Mouse (Mus musculus) intestine, embryonic 14.5 days (tissue): ENCODE results near the gene Dhrs7b. TPM values are rescaled to one million over a fixed set of nuclear protein-coding genes. Genes with fewer than 3 reads are reported as not detected.

Source experiments
- ATAC-seq: fragments of 200-750 bp; cut with Nextera tagmentation; replicated peaks from 2 replicates; pipeline ENCODE4 v1.8.0; 2017; ENCODE audit warnings: low read depth, moderate number of reproducible peaks, moderate TSS enrichment, moderate library complexity; ENCODE audit not compliant: low FRiP score, low TSS enrichment
- DNase-seq: peaks from one replicate; pipeline ENCODE4 v3.0.0-alpha.2; 2018; ENCODE audit warnings: low spot score
- H3K27ac ChIP-seq: fragments of 300-500 bp; sonication (generic); 2 replicates; pipeline ENCODE4 v1.5.1; 2014; ENCODE audit warnings: low read depth, mild to moderate bottlenecking, control low read depth
- H3K27me3 ChIP-seq: fragments of 300-500 bp; sonication (generic); replicated peaks from 2 replicates; pipeline ENCODE4 v1.6.1; 2014; ENCODE audit warnings: low read length, control low read depth; ENCODE audit not compliant: control insufficient read depth, insufficient read depth
- H3K36me3 ChIP-seq: fragments of 300-500 bp; sonication (generic); 2 replicates; pipeline ENCODE4 v1.6.1; 2014; ENCODE audit warnings: low read length, control low read depth; ENCODE audit not compliant: control insufficient read depth, insufficient read depth
- H3K4me1 ChIP-seq: fragments of 300-500 bp; sonication (generic); replicated peaks from 2 replicates; pipeline ENCODE4 v1.6.1; 2014; ENCODE audit warnings: low read length, control low read depth, mixed read lengths; ENCODE audit not compliant: control insufficient read depth, insufficient read depth
- H3K4me2 ChIP-seq: fragments of 300-500 bp; sonication (generic); 2 replicates; pipeline ENCODE4 v1.6.1; 2014; ENCODE audit warnings: low read length
- H3K4me3 ChIP-seq: fragments of 300-500 bp; sonication (generic); 2 replicates; pipeline ENCODE4 v1.5.1; 2014; ENCODE audit warnings: low read depth, low read length, control low read depth, mixed read lengths
- H3K9ac ChIP-seq: fragments of 300-500 bp; sonication (generic); 2 replicates; pipeline ENCODE4 v1.6.1; 2014; ENCODE audit warnings: mild to moderate bottlenecking, low read length
- H3K9me3 ChIP-seq: fragments of 300-500 bp; sonication (generic); 2 replicates; pipeline ENCODE4 v1.6.1; 2016; ENCODE audit warnings: low read length, control low read depth; ENCODE audit not compliant: control insufficient read depth
- WGBS: fragments of 180-500 bp; shearing (Covaris S2); extraction: QIAGEN DNeasy Blood & Tissue Kit; methylation state at CpG from one replicate; pipeline ENCODE4 v1.1.7; 2014; 5-methylcytosine and 5-hydroxymethylcytosine counted together
- polyA plus RNA-seq: library from polyadenylated mRNA; unstranded; fragments of >200 nt; fragmentation: Nextera tagmentation; extraction: Ambion mirVana; gene quantifications from 2 replicates; pipeline ENCODE4 v1.2.1, GENCODE M21; 2014

Dhrs7b gene
- polyA plus RNA-seq, 1 experiment from 2014 or later: 50.3 TPM

- no peak overlapping the region for H3K4me3 ChIP-seq
- ATAC-seq (no peak), DNase-seq (no peak)
- no peak overlapping the region for H3K9ac ChIP-seq
- no peaks in the 10 kb centered on the region for H3K27me3 ChIP-seq
- H3K36me3 ChIP-seq: no peaks in the 10 kb centered on the region
- H3K4me2 ChIP-seq: no peak overlapping the region
- no peak overlapping the region for H3K27ac ChIP-seq
- 40% methylated on average over 3 of the region's 3 CpGs for WGBS
- peaks cover 3% of the 10 kb centered on the region; the same call in 1 of the 2 replicates for H3K4me1 ChIP-seq
- H3K9me3 ChIP-seq: no peaks in the 10 kb centered on the region
Measured at GRCm38 (mm10) chr11:60890744-60891143, 60.3 kb downstream of the Dhrs7b start.

- Histone ChIP-seq H3K9ac (no peak overlapping the region), H3K9me3 (no peaks in the 10 kb centered on the region), H3K27ac (no peak overlapping the region), H3K27me3 (no peaks in the 10 kb centered on the region), H3K36me3 (no peaks in the 10 kb centered on the region), H3K4me3 (no peak overlapping the region), H3K4me2 (no peak overlapping the region), H3K4me1 (peaks cover 9% of the 10 kb centered on the region; the same call in 1 of the 2 replicates)
- ATAC-seq (no peak; the same call in 1 of the 2 replicates), DNase-seq (no peak)
- 10% methylated on average over 4 of the region's 4 CpGs for WGBS
Measured at GRCm38 (mm10) chr11:60895915-60896314, 65.5 kb downstream of the Dhrs7b start.

GRCm38 (mm10) chr11:60902001-60902400, 71.6 kb downstream of the Dhrs7b start:
- Histone ChIP-seq H3K9me3 (no peaks in the 10 kb centered on the region), H3K9ac (no peak overlapping the region), H3K36me3 (peaks cover 29% of the 10 kb centered on the region), H3K27ac (no peak overlapping the region), H3K4me3 (no peak overlapping the region), H3K4me2 (no peak overlapping the region), H3K27me3 (no peaks in the 10 kb centered on the region), H3K4me1 (no peaks in the 10 kb centered on the region)
- WGBS: 85% methylated on average over 7 of the region's 7 CpGs
- DNase-seq (no peak), ATAC-seq (no peak)

- Histone ChIP-seq H3K4me2 (no peak overlapping the region), H3K4me1 (no peaks in the 10 kb centered on the region), H3K9ac (no peak overlapping the region), H3K27me3 (no peaks in the 10 kb centered on the region), H3K36me3 (peaks cover 29% of the 10 kb centered on the region), H3K4me3 (no peak overlapping the region), H3K9me3 (no peaks in the 10 kb centered on the region), H3K27ac (no peak overlapping the region)
- WGBS: 66% methylated on average over 4 of the region's 4 CpGs
- DNase-seq (no peak), ATAC-seq (no peak)
Measured at GRCm38 (mm10) chr11:60902486-60902885, 72.1 kb downstream of the Dhrs7b start.

GRCm38 (mm10) chr11:60903661-60904061, 73.2 kb downstream of the Dhrs7b start:
- H3K9ac ChIP-seq: no peak overlapping the region
- no peak for ATAC-seq
- 87% methylated on average over 6 of the region's 6 CpGs for WGBS

GRCm38 (mm10) chr11:60905407-60906120, 75.1 kb downstream of the Dhrs7b start:
- WGBS: 91% methylated on average over 10 of the region's 10 CpGs
- no peak for ATAC-seq

More at GRCm38 (mm10) chr11:60903661-60904061, 73.2 kb downstream of the Dhrs7b start:
- Histone ChIP-seq H3K36me3 (peaks cover 29% of the 10 kb centered on the region), H3K4me3 (no peak overlapping the region), H3K4me1 (no peaks in the 10 kb centered on the region), H3K4me2 (no peak overlapping the region), H3K9me3 (no peaks in the 10 kb centered on the region), H3K27ac (no peak overlapping the region), H3K27me3 (no peaks in the 10 kb centered on the region)
- DNase-seq: no peak

GRCm38 (mm10) chr11:60906449-60906848, 76.0 kb downstream of the Dhrs7b start:
- H3K9me3 ChIP-seq: no peaks in the 10 kb centered on the region
- H3K4me2 ChIP-seq: no peak overlapping the region
- ATAC-seq: no peak
- DNase-seq: no peak
- no peak overlapping the region for H3K4me3 ChIP-seq
- H3K4me1 ChIP-seq: no peaks in the 10 kb centered on the region
- no peak overlapping the region for H3K9ac ChIP-seq
- WGBS: 93% methylated on average over 4 of the region's 4 CpGs
- H3K27me3 ChIP-seq: no peaks in the 10 kb centered on the region
- H3K27ac ChIP-seq: no peak overlapping the region
- H3K36me3 ChIP-seq: peaks cover 29% of the 10 kb centered on the region

More at GRCm38 (mm10) chr11:60905407-60906120, 75.1 kb downstream of the Dhrs7b start:
- Histone ChIP-seq H3K4me3 (no peak overlapping the region), H3K9me3 (no peaks in the 10 kb centered on the region), H3K36me3 (peaks cover 29% of the 10 kb centered on the region), H3K4me1 (no peaks in the 10 kb centered on the region), H3K27ac (no peak overlapping the region), H3K9ac (no peak overlapping the region), H3K4me2 (no peak overlapping the region), H3K27me3 (no peaks in the 10 kb centered on the region)
- DNase-seq: no peak

- WGBS: 54% methylated on average over 3 of the region's 3 CpGs
- Histone ChIP-seq H3K4me2 (no peak overlapping the region), H3K9me3 (no peaks in the 10 kb centered on the region), H3K27ac (no peak overlapping the region), H3K27me3 (no peaks in the 10 kb centered on the region), H3K4me1 (peaks cover 7% of the 10 kb centered on the region), H3K4me3 (no peak overlapping the region), H3K36me3 (peaks cover 29% of the 10 kb centered on the region), H3K9ac (no peak overlapping the region)
- DNase-seq (no peak), ATAC-seq (no peak)
Measured at GRCm38 (mm10) chr11:60908073-60908472, 77.6 kb downstream of the Dhrs7b start.

- H3K4me2 ChIP-seq: no peak overlapping the region
- no peak for ATAC-seq
- no peak for DNase-seq
- WGBS: 79% methylated on average over 1 of the region's 1 CpGs
- no peaks in the 10 kb centered on the region for H3K27me3 ChIP-seq
- no peak overlapping the region for H3K9ac ChIP-seq
- peaks cover 18% of the 10 kb centered on the region for H3K36me3 ChIP-seq
- H3K4me3 ChIP-seq: no peak overlapping the region
- no peaks in the 10 kb centered on the region for H3K9me3 ChIP-seq
- peaks cover 12% of the 10 kb centered on the region for H3K4me1 ChIP-seq
- no peak overlapping the region for H3K27ac ChIP-seq
Measured at GRCm38 (mm10) chr11:60909626-60910025, 79.2 kb downstream of the Dhrs7b start.
